ENCODE assay signal across 8 mouse cellular contexts in genomic region chr4:62359256-62359775, GRCm38 (mm10). TPM values are rescaled to one million over a fixed set of nuclear protein-coding genes. Genes with fewer than 3 reads are reported as not detected.
DNase-seq lines count a peak whose midpoint lies in the region; ATAC-seq and TF ChIP-seq lines count a peak whose summit lies in the region.

No protein-coding gene starts in this region.

- no peaks in the 10 kb centered on the region for H3K9me3 ChIP-seq in heart, embryonic 13.5 days
- H3K9me3 ChIP-seq in G1E (replicated peaks), result no peaks in the 10 kb centered on the region
- H3K9me3 ChIP-seq in hindbrain, embryonic 12.5 days (replicated peaks), result no peaks in the 10 kb centered on the region
- H3K9me3 ChIP-seq in midbrain, embryonic 14.5 days (ENCODE audit: control insufficient read depth, low read length), result no peaks in the 10 kb centered on the region

- ATAC-seq in heart, embryonic 13.5 days (ENCODE audit: extremely low read depth, insufficient number of reproducible peaks, low FRiP score, low TSS enrichment), result no peak
- ATAC-seq in G1E (ENCODE audit: extremely low read depth, insufficient number of reproducible peaks, low FRiP score, poor library complexity, severe bottlenecking), result no peak
- no peak for ATAC-seq in hindbrain, embryonic 12.5 days (ENCODE audit: low FRiP score)
- ATAC-seq in midbrain, embryonic 14.5 days (ENCODE audit: low FRiP score, low TSS enrichment), result no peak
- ATAC-seq in megakaryocyte progenitor cell, adult 5-6 weeks (replicated peaks; ENCODE audit: poor library complexity), result no peak

- H3K9ac ChIP-seq in heart, embryonic 13.5 days, result peak overlapping the region; percentile 85
- H3K9ac ChIP-seq in hindbrain, embryonic 12.5 days, result peak overlapping the region; percentile 72; the same call in 1 of the 2 replicates
- H3K9ac ChIP-seq in midbrain, embryonic 14.5 days (replicated peaks; ENCODE audit: low read length), result peak overlapping the region; percentile 67

- peaks cover 15% of the 10 kb centered on the region for H3K36me3 ChIP-seq in heart, embryonic 13.5 days
- H3K36me3 ChIP-seq in G1E (replicated peaks), result peaks cover 32% of the 10 kb centered on the region
- no peaks in the 10 kb centered on the region for H3K36me3 ChIP-seq in hindbrain, embryonic 12.5 days
- 0 out of 2 replicates have a peak, but pooled peaks cover 2% of the 10 kb centered on the region for H3K36me3 ChIP-seq in midbrain, embryonic 14.5 days (ENCODE audit: control insufficient read depth, insufficient read depth, low read length)

- 44% methylated on average over 7 of the region's 7 CpGs for WGBS in heart, embryonic 13.5 days
- 50% methylated on average over 7 of the region's 7 CpGs for WGBS in hindbrain, embryonic 12.5 days
- 49% methylated on average over 7 of the region's 7 CpGs for WGBS in midbrain, embryonic 14.5 days

- no peaks in the 10 kb centered on the region for H3K27me3 ChIP-seq in heart, embryonic 13.5 days (replicated peaks)
- H3K27me3 ChIP-seq in G1E (ENCODE audit: insufficient read depth, low read length), result no peaks in the 10 kb centered on the region
- no peaks in the 10 kb centered on the region for H3K27me3 ChIP-seq in hindbrain, embryonic 12.5 days
- H3K27me3 ChIP-seq in midbrain, embryonic 14.5 days (ENCODE audit: control insufficient read depth, insufficient read depth, low read length), result no peaks in the 10 kb centered on the region

- DNase-seq in heart, adult 8-10 months (ENCODE audit: low spot score), result no peak
- DNase-seq in G1E (ENCODE audit: low spot score), result no peak
- DNase-seq in midbrain, embryonic 14.5 days, result no peak
- DNase-seq in left cerebral cortex, adult 11 months (ENCODE audit: low spot score), result no peak
- DNase-seq in embryo, embryonic 11 days, result no peak

- TF ChIP-seq CTCF in G1E (IDR thresholded peaks at IDR 0.05; ENCODE audit: low read depth, low read length), result no peak

- H3K4me3 ChIP-seq in heart, embryonic 13.5 days, result peak overlapping the region; percentile 80
- H3K4me3 ChIP-seq in G1E (ENCODE audit: low read depth, low read length), result peak overlapping the region; percentile 86
- peak overlapping the region; percentile 74 for H3K4me3 ChIP-seq in hindbrain, embryonic 12.5 days
- H3K4me3 ChIP-seq in midbrain, embryonic 14.5 days (replicated peaks; ENCODE audit: low read depth, low read length), result peak overlapping the region; percentile 78

- peaks cover 24% of the 10 kb centered on the region for H3K4me1 ChIP-seq in heart, embryonic 13.5 days
- H3K4me1 ChIP-seq in G1E (ENCODE audit: insufficient read depth, low read depth, low read length), result peaks cover 37% of the 10 kb centered on the region
- peaks cover 19% of the 10 kb centered on the region for H3K4me1 ChIP-seq in hindbrain, embryonic 12.5 days
- H3K4me1 ChIP-seq in midbrain, embryonic 14.5 days (ENCODE audit: control insufficient read depth, insufficient read depth, low read length), result peaks cover 17% of the 10 kb centered on the region

- no peak overlapping the region for H3K27ac ChIP-seq in heart, embryonic 13.5 days (replicated peaks)
- no peak overlapping the region for H3K27ac ChIP-seq in hindbrain, embryonic 12.5 days
- no peak overlapping the region for H3K27ac ChIP-seq in midbrain, embryonic 14.5 days (replicated peaks; ENCODE audit: low read depth, low read length)

- peak overlapping the region; percentile 81 for H3K4me2 ChIP-seq in heart, embryonic 13.5 days
- peak overlapping the region; percentile 83 for H3K4me2 ChIP-seq in hindbrain, embryonic 12.5 days (replicated peaks)
- peak overlapping the region; percentile 68 for H3K4me2 ChIP-seq in midbrain, embryonic 14.5 days (ENCODE audit: low read length)

RNA-seq across cellular contexts. Expression of gene Fkbp15, which starts 1.0 kb away (rescaled TPM):
- polyA plus RNA-seq in heart, embryonic 13.5 days (2015; fragmentation: Nextera tagmentation; extraction: Ambion mirVana), result 16.7 and 17.8 TPM in 2 replicates
- 10 to 100 TPM; 18.1 to 22.2 (median 20.3) TPM for total RNA-seq in heart, adult 8-10 months (2022)
- total RNA-seq in G1E (2014; fragmentation: Nextera tagmentation) (54.2 and 60.9 TPM in 2 replicates), G1E (2017) (60.0 and 60.3 TPM in 2 replicates)
- 14.5 and 16.7 TPM in 2 replicates for polyA plus RNA-seq in G1E (2012)
- polyA plus RNA-seq in hindbrain, embryonic 12.5 days (2016; fragmentation: Nextera tagmentation; extraction: Ambion mirVana), result 25.9 and 26.4 TPM in 2 replicates
- 17.6 and 23.0 TPM in 2 replicates for polyA plus RNA-seq in midbrain, embryonic 14.5 days (2014; fragmentation: Nextera tagmentation; extraction: Ambion mirVana)
- total RNA-seq in megakaryocyte progenitor cell, adult 5-6 weeks (2015), result 22.1 and 24.8 TPM in 2 replicates
- 41.4 and 49.9 TPM in 2 replicates for total RNA-seq in megakaryocyte progenitor cell, adult 5-6 weeks (2017)

RNA-seq across cellular contexts. Expression of gene Slc31a1, which starts 1.2 kb away (rescaled TPM):
- polyA plus RNA-seq in heart, embryonic 13.5 days (2015; fragmentation: Nextera tagmentation; extraction: Ambion mirVana), result 41.2 and 42.4 TPM in 2 replicates
- 10 to 100 TPM; 14.2 to 18.2 (median 15.2) TPM for total RNA-seq in heart, adult 8-10 months (2022)
- total RNA-seq in G1E (2014; fragmentation: Nextera tagmentation) (46.4 and 47.5 TPM in 2 replicates), G1E (2017) (25.7 and 30.4 TPM in 2 replicates)
- polyA plus RNA-seq in G1E (2012), result 2.2 and 3.4 TPM in 2 replicates
- 45.2 and 48.5 TPM in 2 replicates for polyA plus RNA-seq in hindbrain, embryonic 12.5 days (2016; fragmentation: Nextera tagmentation; extraction: Ambion mirVana)
- 24.8 and 38.1 TPM in 2 replicates for polyA plus RNA-seq in midbrain, embryonic 14.5 days (2014; fragmentation: Nextera tagmentation; extraction: Ambion mirVana)
- total RNA-seq in megakaryocyte progenitor cell, adult 5-6 weeks (2015), result 19.3 and 22.3 TPM in 2 replicates
- 18.4 and 18.9 TPM in 2 replicates for total RNA-seq in megakaryocyte progenitor cell, adult 5-6 weeks (2017)

RNA-seq across cellular contexts. Expression of gene Cdc26, which starts 49.1 kb away (rescaled TPM):
- 82.1 and 85.2 TPM in 2 replicates for polyA plus RNA-seq in heart, embryonic 13.5 days (2015; fragmentation: Nextera tagmentation; extraction: Ambion mirVana)
- total RNA-seq in heart, adult 8-10 months (2022), result 10 to 100 TPM; 43.2 to 50.7 (median 47.0) TPM
- 120 and 128 TPM in 2 replicates for total RNA-seq in G1E (2014; fragmentation: Nextera tagmentation)
- 120 and 148 TPM in 2 replicates for total RNA-seq in G1E (2017)
- polyA plus RNA-seq in G1E (2012), result 9.6 and 44.1 TPM in 2 replicates
- 136 and 147 TPM in 2 replicates for polyA plus RNA-seq in hindbrain, embryonic 12.5 days (2016; fragmentation: Nextera tagmentation; extraction: Ambion mirVana)
- 97.5 and 98.5 TPM in 2 replicates for polyA plus RNA-seq in midbrain, embryonic 14.5 days (2014; fragmentation: Nextera tagmentation; extraction: Ambion mirVana)
- 166 and 206 TPM in 2 replicates for total RNA-seq in megakaryocyte progenitor cell, adult 5-6 weeks (2015)
- 134 and 150 TPM in 2 replicates for total RNA-seq in megakaryocyte progenitor cell, adult 5-6 weeks (2017)

RNA-seq across cellular contexts. Expression of gene Prpf4, which starts 49.3 kb away (rescaled TPM):
- 11.6 and 13.8 TPM in 2 replicates for polyA plus RNA-seq in heart, embryonic 13.5 days (2015; fragmentation: Nextera tagmentation; extraction: Ambion mirVana)
- 10 to 100 TPM; 10.0 to 11.8 (median 10.3) TPM for total RNA-seq in heart, adult 8-10 months (2022)
- total RNA-seq in G1E (2014; fragmentation: Nextera tagmentation), result 23.0 and 26.8 TPM in 2 replicates
- 21.5 and 23.1 TPM in 2 replicates for total RNA-seq in G1E (2017)
- 2.5 and 4.1 TPM in 2 replicates for polyA plus RNA-seq in G1E (2012)
- 20.8 and 21.2 TPM in 2 replicates for polyA plus RNA-seq in hindbrain, embryonic 12.5 days (2016; fragmentation: Nextera tagmentation; extraction: Ambion mirVana)
- 13.1 and 15.9 TPM in 2 replicates for polyA plus RNA-seq in midbrain, embryonic 14.5 days (2014; fragmentation: Nextera tagmentation; extraction: Ambion mirVana)
- 14.8 and 16.7 TPM in 2 replicates for total RNA-seq in megakaryocyte progenitor cell, adult 5-6 weeks (2015)
- 14.4 and 15.9 TPM in 2 replicates for total RNA-seq in megakaryocyte progenitor cell, adult 5-6 weeks (2017)
